Mouse (Mus musculus) ES-Bruce4 (cell line): Measurements from ENCODE around the gene Ess2. TPM values are rescaled to one million over a fixed set of nuclear protein-coding genes. Genes with fewer than 3 reads are reported as not detected.

Source experiments
- H3K27ac ChIP-seq: 2 replicates; pipeline ENCODE4 v1.5.1; 2012; ENCODE audit warnings: low read length, inconsistent platforms; ENCODE audit not compliant: insufficient read depth
- H3K27me3 ChIP-seq: 2 replicates; pipeline ENCODE4 v1.6.1; 2012; ENCODE audit warnings: mild to moderate bottlenecking, low read length, inconsistent platforms; ENCODE audit not compliant: control insufficient read depth, poor library complexity, insufficient read depth, severe bottlenecking
- H3K36me3 ChIP-seq: 2 replicates; pipeline ENCODE4 v1.6.1; 2012; ENCODE audit warnings: inconsistent platforms, mild to moderate bottlenecking, low read length, moderate library complexity; ENCODE audit not compliant: control insufficient read depth, poor library complexity, insufficient read depth, severe bottlenecking
- H3K4me1 ChIP-seq: one replicate; pipeline ENCODE4 v1.8.1; 2011; ENCODE audit warnings: low read length; ENCODE audit not compliant: control insufficient read depth, insufficient read depth
- H3K4me3 ChIP-seq: 2 replicates; pipeline ENCODE4 v1.5.1; 2011; ENCODE audit warnings: low read depth, mild to moderate bottlenecking, low read length
- H3K9ac ChIP-seq: 2 replicates; pipeline ENCODE4 v1.6.1; 2012; ENCODE audit warnings: low read depth, mild to moderate bottlenecking, inconsistent platforms; ENCODE audit not compliant: poor library complexity, severe bottlenecking
- H3K9me3 ChIP-seq: replicated peaks from 2 replicates; pipeline ENCODE4 v1.6.1; 2012; ENCODE audit warnings: mild to moderate bottlenecking, low read length, inconsistent platforms; ENCODE audit not compliant: control insufficient read depth, poor library complexity, insufficient read depth, severe bottlenecking
- CTCF ChIP-seq: IDR thresholded peaks from one replicate; pipeline ENCODE4 v1.8.1; 2011; ENCODE audit warnings: low read depth, low read length
- EP300 ChIP-seq: IDR thresholded peaks from 2 replicates; pipeline ENCODE4 v1.6.1; 2011; ENCODE audit warnings: low read depth, low read length; ENCODE audit not compliant: insufficient read depth
- POLR2A ChIP-seq: IDR thresholded peaks from one replicate; pipeline ENCODE4 v1.8.1; 2011; ENCODE audit warnings: low read length; ENCODE audit not compliant: insufficient read depth
- polyA plus RNA-seq: library from polyadenylated mRNA; stranded (reverse); fragments of >200 nt; gene quantifications from 2 replicates; pipeline ENCODE4 v1.2.4, GENCODE M21; 2011; ENCODE audit warnings: low read depth; ENCODE audit not compliant: missing spikeins, insufficient read depth, insufficient read length

Ess2 gene
- polyA plus RNA-seq, 1 experiment = 22.2 TPM

DNA sequence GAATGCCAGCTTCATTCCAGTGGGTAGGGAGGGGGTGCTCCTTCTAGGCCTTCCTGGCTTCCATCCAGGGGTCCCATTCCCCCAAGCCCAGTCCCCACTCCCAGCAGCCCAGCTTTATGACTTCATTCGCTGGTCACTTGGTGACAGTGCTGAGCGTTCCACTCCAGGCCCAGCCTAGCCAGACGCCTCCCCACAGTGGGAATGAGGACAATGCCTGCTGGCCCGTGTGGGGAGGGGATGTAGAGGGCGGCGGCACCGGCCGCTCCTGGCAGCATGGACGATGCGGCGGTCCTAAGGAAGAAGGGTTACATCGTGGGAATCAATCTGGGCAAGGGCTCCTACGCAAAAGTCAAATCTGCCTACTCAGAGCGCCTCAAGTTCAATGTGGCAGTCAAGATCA, 12.7 kb downstream of the Ess2 start, which contains the start of the genes Dgcr2 and Tssk2:
Dgcr2 (minus strand) TSS at position 101 of the 400 bp plus-strand sequence.
Tssk2 (plus strand) TSS at position 176 of the 400 bp plus-strand sequence.
- Histone ChIP-seq H3K4me1 (no peaks in the 10 kb centered on the region), H3K9ac (no peak within 1 kb of the TSS), H3K27me3 (no peaks in the 10 kb centered on the region), H3K4me3 (no peak within 1 kb of the TSS), H3K36me3 (no peaks in the 10 kb centered on the region; the same call in 1 of the 2 replicates), H3K27ac (no peak within 1 kb of the TSS), H3K9me3 (no peaks in the 10 kb centered on the region)
- TF ChIP-seq CTCF = no peak

DNA sequence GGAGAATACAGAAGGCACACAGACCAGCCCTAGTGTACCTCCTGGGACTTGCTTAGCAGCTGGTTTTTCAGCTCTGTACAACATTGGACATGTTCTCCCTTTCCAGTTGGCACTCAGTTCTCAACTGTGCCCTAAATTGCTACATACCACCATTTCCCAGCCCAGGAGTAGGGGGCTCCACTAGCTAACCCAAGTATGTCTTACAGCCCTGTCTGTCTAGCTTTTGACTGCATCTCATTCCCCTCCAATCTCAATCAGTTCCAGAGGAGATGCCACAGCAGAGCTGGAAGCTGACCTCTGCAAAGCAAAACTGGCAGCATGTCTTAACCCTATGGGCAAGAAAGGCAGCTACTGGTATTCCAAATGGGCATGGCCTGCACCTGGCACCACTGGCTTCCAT, 15.1 kb downstream of the Ess2 start:
- Histone ChIP-seq H3K27ac (no peak overlapping the region), H3K27me3 (no peaks in the 10 kb centered on the region), H3K36me3 (no peaks in the 10 kb centered on the region), H3K9ac (no peak overlapping the region), H3K4me3 (no peak overlapping the region), H3K4me1 (no peaks in the 10 kb centered on the region), H3K9me3 (no peaks in the 10 kb centered on the region)
- TF ChIP-seq CTCF = no peak
- no peak for TF ChIP-seq POLR2A
- TF ChIP-seq EP300 = no peak

GRCm38 (mm10) chr16:17893923-17894322, 17.2 kb downstream of the Ess2 start, which contains the start of gene Tssk1:
Gene Tssk1 (plus strand): TSS chr16:17894223.
- Histone ChIP-seq H3K36me3 (no peaks in the 10 kb centered on the region), H3K27ac (no peak within 1 kb of the TSS), H3K4me1 (no peaks in the 10 kb centered on the region), H3K4me3 (no peak within 1 kb of the TSS), H3K9me3 (no peaks in the 10 kb centered on the region), H3K27me3 (no peaks in the 10 kb centered on the region), H3K9ac (no peak within 1 kb of the TSS)
- no peak for TF ChIP-seq EP300
- TF ChIP-seq POLR2A = no peak
- TF ChIP-seq CTCF = no peak

GRCm38 (mm10) chr16:17892606-17893005, 18.5 kb downstream of the Ess2 start:
- TF ChIP-seq CTCF (no peak), EP300 (no peak), POLR2A (no peak)
- Histone ChIP-seq H3K27ac (no peak overlapping the region), H3K27me3 (no peaks in the 10 kb centered on the region), H3K36me3 (no peaks in the 10 kb centered on the region), H3K4me1 (no peaks in the 10 kb centered on the region), H3K4me3 (no peak overlapping the region), H3K9ac (no peak overlapping the region), H3K9me3 (no peaks in the 10 kb centered on the region)

GRCm38 (mm10) chr16:17891567-17891959, 19.6 kb downstream of the Ess2 start, which contains the start of gene Gm20518:
Gene Gm20518 (minus strand): TSS chr16:17891671.
- no peaks in the 10 kb centered on the region for H3K36me3 ChIP-seq
- H3K4me1 ChIP-seq = no peaks in the 10 kb centered on the region
- TF ChIP-seq POLR2A (peak; percentile 46), EP300 (no peak)
- no peaks in the 10 kb centered on the region for H3K9me3 ChIP-seq
- H3K27ac ChIP-seq = no peak within 1 kb of the TSS
- peak within 1 kb of the TSS; percentile 83 for H3K9ac ChIP-seq
- H3K27me3 ChIP-seq = no peaks in the 10 kb centered on the region
- H3K4me3 ChIP-seq = peak within 1 kb of the TSS; percentile 79

- Histone ChIP-seq H3K27me3 (no peaks in the 10 kb centered on the region), H3K36me3 (no peaks in the 10 kb centered on the region)
- TF ChIP-seq CTCF (no peak), EP300 (no peak), POLR2A (no peak)
Measured at GRCm38 (mm10) chr16:17890917-17891566, 20.1 kb downstream of the Ess2 start.

More at GRCm38 (mm10) chr16:17890917-17891566, 20.1 kb downstream of the Ess2 start:
- Histone ChIP-seq H3K4me3 (peak overlapping the region; percentile 79), H3K4me1 (no peaks in the 10 kb centered on the region), H3K27ac (no peak overlapping the region), H3K9ac (peak overlapping the region; percentile 83), H3K9me3 (no peaks in the 10 kb centered on the region)
